Mouse (Mus musculus) liver, postnatal 0 days (tissue): Measurements from ENCODE around the gene Lbx2. TPM values are rescaled to one million over a fixed set of nuclear protein-coding genes. Genes with fewer than 3 reads are reported as not detected.

Source experiments
- ATAC-seq: fragments of 200-750 bp; cut with Nextera tagmentation; 2 replicates; pipeline ENCODE4 v1.8.0; 2017; ENCODE audit warnings: mild to moderate bottlenecking, moderate library complexity
- DNase-seq: peaks from one replicate; pipeline ENCODE4 v3.0.0-alpha.2; 2016
- H3K27ac ChIP-seq: fragments of 300-500 bp; sonication (generic); 2 replicates; pipeline ENCODE4 v1.5.1; 2014; ENCODE audit warnings: antibody characterized with exemption, moderate library complexity, mild to moderate bottlenecking, low read depth
- H3K27me3 ChIP-seq: fragments of 300-500 bp; sonication (generic); 2 replicates; pipeline ENCODE4 v1.6.1; 2014; ENCODE audit warnings: low read length, control low read depth, mixed read lengths; ENCODE audit not compliant: insufficient read depth
- H3K36me3 ChIP-seq: fragments of 300-500 bp; sonication (generic); replicated peaks from 2 replicates; pipeline ENCODE4 v1.6.1; 2014; ENCODE audit warnings: mild to moderate bottlenecking, control low read depth, low read length, moderate library complexity, mixed read lengths; ENCODE audit not compliant: insufficient read depth
- H3K4me1 ChIP-seq: fragments of 300-500 bp; sonication (generic); 2 replicates; pipeline ENCODE4 v1.6.1; 2014; ENCODE audit warnings: antibody characterized with exemption, mild to moderate bottlenecking, control low read depth; ENCODE audit not compliant: insufficient read depth
- H3K4me2 ChIP-seq: fragments of 300-500 bp; sonication (generic); 2 replicates; pipeline ENCODE4 v1.6.1; 2014; ENCODE audit warnings: low read depth, mild to moderate bottlenecking, low read length, moderate library complexity, mixed read lengths
- H3K4me3 ChIP-seq: fragments of 300-500 bp; sonication (generic); 2 replicates; pipeline ENCODE4 v1.5.1; 2014; ENCODE audit warnings: low read depth, low read length
- H3K9ac ChIP-seq: fragments of 300-500 bp; sonication (generic); replicated peaks from 2 replicates; pipeline ENCODE4 v1.6.1; 2014; ENCODE audit warnings: mild to moderate bottlenecking, moderate library complexity
- H3K9me3 ChIP-seq: fragments of 300-500 bp; sonication (generic); 2 replicates; pipeline ENCODE4 v1.6.1; 2016; ENCODE audit warnings: mild to moderate bottlenecking, control low read depth, low read length, mixed read lengths
- CTCF ChIP-seq: sonication (generic); IDR thresholded peaks from 2 replicates; pipeline ENCODE4 v1.5.1; 2016; ENCODE audit warnings: antibody characterized with exemption, low read depth
- EP300 ChIP-seq: IDR thresholded peaks from 2 replicates; pipeline ENCODE4 v1.6.1; 2016; ENCODE audit warnings: antibody characterized with exemption, low read depth, mild to moderate bottlenecking
- WGBS: fragments of 180-500 bp; shearing (Covaris S2); extraction: QIAGEN DNeasy Blood & Tissue Kit; methylation state at CpG from one replicate; pipeline ENCODE4 v1.1.7; 2014; ENCODE audit not compliant: insufficient replicate concordance; 5-methylcytosine and 5-hydroxymethylcytosine counted together
- polyA plus RNA-seq: library from polyadenylated mRNA; unstranded; fragments of >200 nt; fragmentation: Nextera tagmentation; extraction: Ambion mirVana; gene quantifications from 2 replicates; pipeline ENCODE4 v1.2.1, GENCODE M21; 2015

Lbx2 gene
- polyA plus RNA-seq, 1 experiment from 2014 or later, result 0.40 TPM

- DNase-seq (no peak), ATAC-seq (no peak)
- TF ChIP-seq CTCF, result no peak
- no peak for TF ChIP-seq EP300
- H3K4me3 ChIP-seq, result no peak overlapping the region
- H3K36me3 ChIP-seq, result peaks cover 9% of the 10 kb centered on the region; the same call in 1 of the 2 replicates
- H3K4me1 ChIP-seq, result peaks cover 32% of the 10 kb centered on the region
- no peak overlapping the region for H3K9ac ChIP-seq
- H3K4me2 ChIP-seq, result no peak overlapping the region
- no peak overlapping the region for H3K27ac ChIP-seq
- H3K27me3 ChIP-seq, result no peaks in the 10 kb centered on the region
- no peaks in the 10 kb centered on the region for H3K9me3 ChIP-seq
- WGBS, result 89% methylated on average over 4 of the region's 4 CpGs
Measured at GRCm38 (mm10) chr6:83104158-83104557, 18.0 kb downstream of the Lbx2 start.

GRCm38 (mm10) chr6:83107566-83108400 lies 21.6 kb downstream of the Lbx2 start:
- DNase-seq, result peak; percentile 91
- peak overlapping the region; percentile 79; the same call in 1 of the 2 replicates for H3K27ac ChIP-seq
- H3K9me3 ChIP-seq, result no peaks in the 10 kb centered on the region
- peak; percentile 46 for ATAC-seq
- peaks cover 27% of the 10 kb centered on the region for H3K4me1 ChIP-seq
- H3K27me3 ChIP-seq, result no peaks in the 10 kb centered on the region
- peak overlapping the region; percentile 77; the same call in 1 of the 2 replicates for H3K4me3 ChIP-seq
- H3K36me3 ChIP-seq, result peaks cover 18% of the 10 kb centered on the region
- WGBS, result 40% methylated on average over 13 of the region's 13 CpGs
- TF ChIP-seq EP300 (no peak), CTCF (peak; percentile 98)
- H3K9ac ChIP-seq, result peak overlapping the region; percentile 84
- H3K4me2 ChIP-seq, result peak overlapping the region; percentile 80

GRCm38 (mm10) chr6:83108762-83109668 lies 22.8 kb downstream of the Lbx2 start, which contains the start of gene Mrpl53:
TSS of gene Mrpl53 (plus strand) at chr6:83109040.
- ATAC-seq (peak; percentile 87), DNase-seq (peak; percentile 85)
- H3K36me3 ChIP-seq, result peaks cover 18% of the 10 kb centered on the region
- peak within 1 kb of the TSS; percentile 77 for H3K4me3 ChIP-seq
- H3K27ac ChIP-seq, result peak within 1 kb of the TSS; percentile 79
- peak within 1 kb of the TSS; percentile 84 for H3K9ac ChIP-seq
- 0 out of 2 replicates have a peak, but pooled peaks have one; percentile 3 for TF ChIP-seq CTCF
- TF ChIP-seq EP300, result peak; percentile 22; the same call in 1 of the 2 replicates
- peak within 1 kb of the TSS; percentile 80 for H3K4me2 ChIP-seq
- H3K4me1 ChIP-seq, result peaks cover 19% of the 10 kb centered on the region
- H3K27me3 ChIP-seq, result no peaks in the 10 kb centered on the region
- H3K9me3 ChIP-seq, result no peaks in the 10 kb centered on the region
- under 1% methylated on average over 74 of the region's 76 CpGs for WGBS

GRCm38 (mm10) chr6:83111510-83112136 lies 25.5 kb downstream of the Lbx2 start:
- Histone ChIP-seq H3K27me3 (no peaks in the 10 kb centered on the region), H3K4me1 (peaks cover 30% of the 10 kb centered on the region), H3K4me3 (no peak overlapping the region), H3K36me3 (peaks cover 16% of the 10 kb centered on the region), H3K9ac (no peak overlapping the region), H3K9me3 (no peaks in the 10 kb centered on the region), H3K27ac (no peak overlapping the region), H3K4me2 (no peak overlapping the region)
- WGBS, result 72% methylated on average over 4 of the region's 4 CpGs
- no peak for ATAC-seq
- DNase-seq, result no peak
- TF ChIP-seq CTCF (no peak), EP300 (no peak)

- ATAC-seq, result peak; percentile 94
- DNase-seq, result peak; percentile 97
- H3K36me3 ChIP-seq, result peaks cover 17% of the 10 kb centered on the region
- H3K9me3 ChIP-seq, result no peaks in the 10 kb centered on the region
- peak within 1 kb of the TSS; percentile 85 for H3K9ac ChIP-seq
- H3K27ac ChIP-seq, result peak within 1 kb of the TSS; percentile 80
- 2% methylated on average over 51 of the region's 58 CpGs for WGBS
- peak; percentile 65 for TF ChIP-seq CTCF
- TF ChIP-seq EP300, result no peak
- peak within 1 kb of the TSS; percentile 57 for H3K4me3 ChIP-seq
- peaks cover 22% of the 10 kb centered on the region for H3K4me1 ChIP-seq
- H3K4me2 ChIP-seq, result peak within 1 kb of the TSS; percentile 98
- H3K27me3 ChIP-seq, result no peaks in the 10 kb centered on the region
Measured at GRCm38 (mm10) chr6:83115011-83115671, 29.0 kb downstream of the Lbx2 start, which contains the start of gene Mogs. TSS of gene Mogs (plus strand) at chr6:83115496.
